In the genomic region with DNA sequence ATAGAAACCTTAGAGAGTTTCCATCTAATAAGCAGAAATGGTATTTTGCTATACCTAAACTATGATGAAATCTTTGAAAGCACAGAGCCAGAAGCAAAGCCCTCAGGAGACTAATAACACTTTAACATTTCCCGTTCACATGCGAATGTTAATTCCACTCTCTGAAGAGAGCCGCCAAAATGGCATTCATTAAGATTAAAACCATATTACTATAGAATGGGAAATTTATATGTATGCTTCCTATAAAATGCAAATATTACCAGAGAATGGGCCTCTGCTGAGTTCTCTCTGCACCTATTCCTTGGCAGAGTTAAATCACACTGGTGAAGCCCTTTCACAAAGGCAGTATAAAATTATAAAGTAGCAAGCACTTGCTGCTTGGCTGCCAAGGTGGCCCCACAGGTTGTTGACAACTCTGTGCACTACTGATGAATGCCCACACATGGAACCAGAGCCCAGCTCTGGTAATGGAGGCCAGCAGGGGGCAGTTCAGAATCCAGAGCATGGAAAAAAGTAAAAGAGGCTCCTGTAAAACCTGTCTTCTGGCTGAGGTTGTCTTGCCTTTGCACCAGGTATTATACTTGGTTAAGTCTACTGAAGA, we compare ENCODE assay signal across 18 mouse cellular contexts.
"Had no signal": no experiment of that assay in that cellular context is flagged by ENCODE, and none has a peak within 500 bp of the region (broad histone marks: within the 10 kb centered on the region; RNA-seq: fewer than 3 reads in every experiment).

No protein-coding gene starts in this region.

- DNase-seq: kidney, adult 2 months; kidney, postnatal 14 days; layer of hippocampus, postnatal 36 days; liver; liver, embryonic 13.5 days; liver, postnatal 0 days; lung, postnatal 14 days; right cerebral cortex, adult 18-20 months; right cerebral cortex, postnatal 25 days; thymus, adult 18-20 months; thymus, postnatal 14 days had no signal

- ATAC-seq: intestine, embryonic 16.5 days; liver, postnatal 0 days; midbrain, embryonic 13.5 days had no signal

- H3K9ac ChIP-seq: kidney, embryonic 15.5 days; liver, embryonic 13.5 days; liver, postnatal 0 days; lung, embryonic 15.5 days; midbrain, embryonic 13.5 days; neural tube, embryonic 12.5 days had no signal

- H3K4me2 ChIP-seq: kidney, embryonic 15.5 days; liver, embryonic 13.5 days; lung, embryonic 15.5 days; midbrain, embryonic 13.5 days; neural tube, embryonic 12.5 days had no signal

- H3K27me3 ChIP-seq: kidney, embryonic 15.5 days; liver, embryonic 13.5 days; lung, embryonic 15.5 days; midbrain, embryonic 13.5 days; neural tube, embryonic 12.5 days had no signal

- H3K4me3 ChIP-seq: kidney, embryonic 15.5 days; liver, embryonic 13.5 days; lung, embryonic 15.5 days; midbrain, embryonic 13.5 days; myocyte; neural tube, embryonic 12.5 days had no signal

- H3K9me3 ChIP-seq: kidney, embryonic 15.5 days; liver, embryonic 13.5 days; lung, embryonic 15.5 days; midbrain, embryonic 13.5 days; neural tube, embryonic 12.5 days had no signal

- H3K27ac ChIP-seq: kidney, embryonic 15.5 days; liver, embryonic 13.5 days; lung, embryonic 15.5 days; macrophage; midbrain, embryonic 13.5 days; neural tube, embryonic 12.5 days had no signal

- H3K4me1 ChIP-seq: kidney, embryonic 15.5 days; liver, embryonic 13.5 days; lung, embryonic 15.5 days; midbrain, embryonic 13.5 days; neural tube, embryonic 12.5 days had no signal

- H3K36me3 ChIP-seq: kidney, embryonic 15.5 days; liver, embryonic 13.5 days; lung, embryonic 15.5 days; midbrain, embryonic 13.5 days; neural tube, embryonic 12.5 days had no signal
